Mouse (Mus musculus) WW6 (cell line): ENCODE measurements around the gene Rpain.

Experiments
- DNase-seq: peaks from one replicate; pipeline ENCODE4 v3.0.0-alpha.2; 2013; ENCODE audit warnings: low read depth, low spot score

Rpain gene

DNA sequence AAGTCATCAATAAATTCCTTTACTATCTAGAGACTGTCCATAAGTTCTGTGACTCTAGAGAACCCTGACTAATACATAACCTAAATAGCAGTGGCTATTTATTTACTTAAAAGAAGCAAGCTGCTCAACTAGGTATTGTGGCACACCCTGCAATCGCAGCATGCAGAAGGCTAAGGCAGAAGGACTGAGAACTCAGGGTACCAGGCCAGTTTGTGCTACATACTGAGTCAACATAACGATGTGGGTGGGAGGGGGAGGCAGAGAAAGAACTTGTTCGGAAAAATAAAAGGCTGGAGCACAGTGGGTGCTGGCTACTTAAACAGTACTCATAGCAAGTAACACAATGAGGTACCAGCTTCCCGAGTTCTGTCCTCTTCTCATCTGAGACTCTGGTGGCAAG is 31.2 kb downstream of the Rpain start:
- no peak for DNase-seq

- DNase-seq = no peak
Measured at GRCm38 (mm10) chr11:71003611-71004315, 33.8 kb downstream of the Rpain start.

DNA sequence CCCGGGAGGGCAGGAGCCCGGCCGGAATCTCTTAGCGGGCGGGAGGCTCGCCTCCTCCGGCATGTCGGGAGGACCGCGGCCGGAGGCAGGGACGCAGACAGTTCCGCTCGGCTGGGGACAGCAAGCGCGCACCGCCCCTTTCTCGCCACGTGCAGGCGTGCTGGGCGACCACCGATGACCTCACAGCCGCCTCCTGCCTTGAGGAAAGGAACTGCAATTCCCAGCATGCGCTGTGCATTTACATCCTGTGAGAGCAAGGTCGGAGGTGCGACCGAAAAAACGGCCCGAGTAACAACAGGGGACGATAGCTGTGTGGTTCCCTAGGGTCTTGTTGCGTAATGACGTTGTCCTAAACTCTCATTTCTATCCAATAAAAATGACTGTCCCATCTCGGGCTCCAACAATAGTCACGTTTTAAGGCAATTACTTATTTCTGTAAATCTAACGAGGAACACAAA is 34.3 kb downstream of the Rpain start, which contains the start of gene Dhx33:
Dhx33 (minus strand) TSS at position 122 of the 458 bp plus-strand sequence.
- DNase-seq = peak; percentile 99

DNA sequence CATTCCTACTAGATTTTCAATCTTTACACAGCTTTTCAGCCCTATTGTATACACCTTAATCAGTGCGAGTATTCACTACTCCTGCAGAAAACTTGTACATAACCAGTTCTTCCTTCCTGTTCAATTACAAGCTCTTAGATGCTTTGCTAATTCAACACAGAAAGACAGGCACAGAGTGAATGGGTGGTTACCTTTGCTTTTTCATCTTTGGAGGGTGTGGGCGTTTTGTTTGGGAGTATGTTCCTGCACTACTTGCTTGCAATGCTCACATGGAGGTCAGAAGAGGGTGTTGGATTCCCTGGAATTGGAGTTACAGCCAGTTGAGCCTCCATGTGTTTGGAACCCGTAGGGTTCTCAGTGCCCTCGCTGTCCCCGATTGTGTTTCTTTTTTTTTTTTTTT is 35.0 kb downstream of the Rpain start:
- DNase-seq = no peak

- no peak for DNase-seq
Measured at GRCm38 (mm10) chr11:71007026-71007425, 37.0 kb downstream of the Rpain start.

DNA sequence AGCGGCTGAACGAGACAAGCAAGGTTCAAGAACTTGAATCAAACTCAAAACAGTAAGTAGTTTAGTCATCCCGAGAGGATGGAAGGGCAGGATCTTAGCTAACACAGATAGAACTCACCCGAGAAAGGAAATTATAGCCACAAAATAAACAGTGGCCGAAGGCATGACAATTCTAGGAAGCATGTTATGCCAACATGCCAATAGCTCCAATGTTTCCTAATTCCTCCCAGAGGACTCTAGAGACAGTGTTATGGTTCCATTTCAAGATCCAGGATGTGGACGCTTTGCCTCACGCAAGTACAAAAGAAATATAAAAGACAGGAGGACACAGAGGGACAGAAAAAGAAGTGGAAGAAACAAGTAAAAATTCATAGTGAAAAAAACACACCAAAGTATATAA is 37.8 kb downstream of the Rpain start:
- DNase-seq = no peak

- DNase-seq = no peak
Measured at GRCm38 (mm10) chr11:71008321-71008720, 38.3 kb downstream of the Rpain start.

DNA sequence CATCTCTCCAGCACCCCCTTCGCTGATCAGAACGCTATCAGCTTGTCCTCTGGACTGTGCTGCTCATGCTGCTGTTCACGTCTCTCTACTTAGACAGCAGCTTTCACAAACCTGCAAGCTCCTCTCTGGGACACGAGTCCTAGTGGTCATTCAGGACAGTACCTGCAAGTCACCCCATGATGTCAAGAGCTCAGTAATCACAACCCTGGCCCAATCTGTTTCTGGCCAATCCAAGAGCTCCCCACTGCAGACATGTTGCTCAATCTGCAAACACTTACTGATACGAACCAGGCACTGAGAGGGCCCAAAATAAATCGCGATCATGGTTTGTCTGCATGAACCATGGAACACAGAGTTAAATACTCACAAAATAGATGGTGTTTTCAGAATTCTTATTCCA is 42.7 kb downstream of the Rpain start:
- no peak for DNase-seq

GRCm38 (mm10) chr11:71017051-71017450 is 47.0 kb downstream of the Rpain start:
- no peak for DNase-seq

- no peak for DNase-seq
Measured at GRCm38 (mm10) chr11:71018416-71019200, 48.6 kb downstream of the Rpain start.

GRCm38 (mm10) chr11:71019201-71020068 is 49.4 kb downstream of the Rpain start, which contains the start of the genes Mis12 and Derl2:
TSS of gene Mis12 (plus strand) at chr11:71019611.
TSS of gene Derl2 (minus strand) at chr11:71019841.
- DNase-seq = peak; percentile 99
